Mouse (Mus musculus): ENCODE results near the gene Aff1. TPM values are rescaled to one million over a fixed set of nuclear protein-coding genes. Genes with fewer than 3 reads are reported as not detected.
A peak's percentile ranks its signal among the peaks of the same experiment; 100 is the strongest.

Aff1 gene
- polyA plus RNA-seq, 1 experiment from 2014 or later: 2.4 TPM

GRCm38 (mm10) chr5:103759489-103760424, 67.6 kb downstream of the Aff1 start:
- peak overlapping the region; percentile 64 for H3K4me2 ChIP-seq
- peaks cover 7% of the 10 kb centered on the region for H3K27me3 ChIP-seq
- no peak; the same call in 1 of the 2 replicates for ATAC-seq (ENCODE audit: low FRiP score)
- WGBS: 46% methylated on average over 14 of the region's 14 CpGs
- H3K9me3 ChIP-seq: no peaks in the 10 kb centered on the region
- peaks cover 21% of the 10 kb centered on the region for H3K4me1 ChIP-seq (replicated peaks)
- H3K27ac ChIP-seq: peak overlapping the region; percentile 58; the same call in 1 of the 2 replicates
- no peaks in the 10 kb centered on the region for H3K36me3 ChIP-seq
- peak overlapping the region; percentile 40 for H3K9ac ChIP-seq
- H3K4me3 ChIP-seq: peak overlapping the region; percentile 33

- Histone ChIP-seq H3K27me3 (peaks cover 7% of the 10 kb centered on the region), H3K9ac (peak overlapping the region; percentile 40), H3K4me1 (replicated peaks) (peaks cover 19% of the 10 kb centered on the region), H3K4me3 (peak overlapping the region; percentile 33), H3K27ac (peak overlapping the region; percentile 58; the same call in 1 of the 2 replicates), H3K9me3 (no peaks in the 10 kb centered on the region), H3K36me3 (no peaks in the 10 kb centered on the region; the same call in 1 of the 2 replicates), H3K4me2 (peak overlapping the region; percentile 64)
- ATAC-seq (ENCODE audit: low FRiP score): peak; percentile 43; the same call in 1 of the 2 replicates
- 5% methylated on average over 20 of the region's 20 CpGs for WGBS
These were observed 68.4 kb downstream of the Aff1 start for GRCm38 (mm10) chr5:103760425-103761131.

- no peak for ATAC-seq (ENCODE audit: low FRiP score)
- no peak overlapping the region for H3K4me3 ChIP-seq
- no peak overlapping the region for H3K27ac ChIP-seq
- H3K4me2 ChIP-seq: no peak overlapping the region
- H3K27me3 ChIP-seq: no peaks in the 10 kb centered on the region; the same call in 1 of the 2 replicates
- WGBS: 79% methylated on average over 7 of the region's 7 CpGs
- peaks cover 13% of the 10 kb centered on the region for H3K4me1 ChIP-seq (replicated peaks)
- 0 out of 2 replicates have a peak, but pooled peaks cover 3% of the 10 kb centered on the region for H3K9me3 ChIP-seq
- H3K9ac ChIP-seq: no peak overlapping the region
- no peaks in the 10 kb centered on the region; the same call in 1 of the 2 replicates for H3K36me3 ChIP-seq
These were observed 69.6 kb downstream of the Aff1 start for GRCm38 (mm10) chr5:103761754-103762153.

- WGBS: 86% methylated on average over 4 of the region's 4 CpGs
- Histone ChIP-seq H3K27me3 (no peaks in the 10 kb centered on the region), H3K4me3 (no peak overlapping the region), H3K9me3 (0 out of 2 replicates have a peak, but pooled peaks cover 3% of the 10 kb centered on the region), H3K4me1 (replicated peaks) (peaks cover 13% of the 10 kb centered on the region), H3K9ac (no peak overlapping the region), H3K36me3 (no peaks in the 10 kb centered on the region; the same call in 1 of the 2 replicates), H3K27ac (no peak overlapping the region), H3K4me2 (no peak overlapping the region)
- no peak for ATAC-seq (ENCODE audit: low FRiP score)
These were observed 70.7 kb downstream of the Aff1 start for GRCm38 (mm10) chr5:103762850-103763254.

- Histone ChIP-seq H3K9me3 (0 out of 2 replicates have a peak, but pooled peaks cover 3% of the 10 kb centered on the region), H3K27ac (no peak overlapping the region), H3K4me3 (no peak overlapping the region), H3K9ac (no peak overlapping the region), H3K36me3 (no peaks in the 10 kb centered on the region; the same call in 1 of the 2 replicates), H3K27me3 (no peaks in the 10 kb centered on the region), H3K4me2 (no peak overlapping the region), H3K4me1 (replicated peaks) (peaks cover 7% of the 10 kb centered on the region)
- WGBS: 96% methylated on average over 4 of the region's 4 CpGs
- ATAC-seq (ENCODE audit: low FRiP score): no peak
These were observed 73.2 kb downstream of the Aff1 start for GRCm38 (mm10) chr5:103765356-103765755.

- WGBS: 93% methylated on average over 2 of the region's 2 CpGs
- ATAC-seq (ENCODE audit: low FRiP score): no peak
- H3K4me1 ChIP-seq (replicated peaks): peaks cover 2% of the 10 kb centered on the region
- no peaks in the 10 kb centered on the region for H3K27me3 ChIP-seq
- H3K36me3 ChIP-seq: no peaks in the 10 kb centered on the region; the same call in 1 of the 2 replicates
- H3K9ac ChIP-seq: no peak overlapping the region
- H3K9me3 ChIP-seq: 0 out of 2 replicates have a peak, but pooled peaks cover 3% of the 10 kb centered on the region
- no peak overlapping the region for H3K4me3 ChIP-seq
- no peak overlapping the region for H3K4me2 ChIP-seq
- H3K27ac ChIP-seq: no peak overlapping the region
These were observed 73.7 kb downstream of the Aff1 start for GRCm38 (mm10) chr5:103765758-103766431.

- Histone ChIP-seq H3K27ac (no peak overlapping the region), H3K4me1 (replicated peaks) (peaks cover 6% of the 10 kb centered on the region), H3K27me3 (no peaks in the 10 kb centered on the region), H3K9me3 (0 out of 2 replicates have a peak, but pooled peaks cover 3% of the 10 kb centered on the region), H3K4me3 (no peak overlapping the region), H3K9ac (no peak overlapping the region), H3K36me3 (no peaks in the 10 kb centered on the region; the same call in 1 of the 2 replicates), H3K4me2 (no peak overlapping the region)
- WGBS: 97% methylated on average over 4 of the region's 4 CpGs
- no peak for ATAC-seq (ENCODE audit: low FRiP score)
These were observed 74.2 kb downstream of the Aff1 start for GRCm38 (mm10) chr5:103766432-103766815.

- H3K4me2 ChIP-seq: no peak overlapping the region
- peaks cover 26% of the 10 kb centered on the region for H3K4me1 ChIP-seq (replicated peaks)
- ATAC-seq (ENCODE audit: low FRiP score): no peak
- H3K36me3 ChIP-seq: no peaks in the 10 kb centered on the region; the same call in 1 of the 2 replicates
- no peak overlapping the region for H3K9ac ChIP-seq
- 0 out of 2 replicates have a peak, but pooled peaks cover 3% of the 10 kb centered on the region for H3K9me3 ChIP-seq
- no peak overlapping the region for H3K4me3 ChIP-seq
- no peaks in the 10 kb centered on the region for H3K27me3 ChIP-seq
- 95% methylated on average over 3 of the region's 3 CpGs for WGBS
- no peak overlapping the region for H3K27ac ChIP-seq
These were observed 76.8 kb downstream of the Aff1 start for GRCm38 (mm10) chr5:103768961-103769360.

GRCm38 (mm10) chr5:103769701-103770100, 77.5 kb downstream of the Aff1 start:
- 0 out of 2 replicates have a peak, but pooled peaks cover 3% of the 10 kb centered on the region for H3K9me3 ChIP-seq
- H3K27me3 ChIP-seq: no peaks in the 10 kb centered on the region
- no peak for ATAC-seq (ENCODE audit: low FRiP score)
- H3K27ac ChIP-seq: no peak overlapping the region
- WGBS: 96% methylated on average over 9 of the region's 9 CpGs
- no peak overlapping the region for H3K4me3 ChIP-seq
- H3K4me1 ChIP-seq (replicated peaks): peaks cover 32% of the 10 kb centered on the region
- H3K4me2 ChIP-seq: no peak overlapping the region
- no peak overlapping the region for H3K9ac ChIP-seq
- no peaks in the 10 kb centered on the region; the same call in 1 of the 2 replicates for H3K36me3 ChIP-seq

GRCm38 (mm10) chr5:103770447-103771222, 78.5 kb downstream of the Aff1 start:
- ATAC-seq (ENCODE audit: low FRiP score): no peak
- no peak overlapping the region for H3K9ac ChIP-seq
- H3K36me3 ChIP-seq: no peaks in the 10 kb centered on the region
- no peak overlapping the region for H3K4me3 ChIP-seq
- H3K27me3 ChIP-seq: no peaks in the 10 kb centered on the region
- peaks cover 41% of the 10 kb centered on the region for H3K4me1 ChIP-seq (replicated peaks)
- no peak overlapping the region for H3K4me2 ChIP-seq
- 0 out of 2 replicates have a peak, but pooled peaks cover 3% of the 10 kb centered on the region for H3K9me3 ChIP-seq
- WGBS: 87% methylated on average over 6 of the region's 6 CpGs
- no peak overlapping the region for H3K27ac ChIP-seq

GRCm38 (mm10) chr5:103771380-103771779, 79.2 kb downstream of the Aff1 start:
- Histone ChIP-seq H3K4me1 (replicated peaks) (peaks cover 41% of the 10 kb centered on the region), H3K9ac (no peak overlapping the region), H3K4me2 (no peak overlapping the region), H3K36me3 (no peaks in the 10 kb centered on the region), H3K4me3 (no peak overlapping the region), H3K27me3 (no peaks in the 10 kb centered on the region), H3K9me3 (no peaks in the 10 kb centered on the region), H3K27ac (no peak overlapping the region)
- no peak for ATAC-seq (ENCODE audit: low FRiP score)
- 21% methylated on average over 6 of the region's 6 CpGs for WGBS
